Mouse (Mus musculus): ENCODE results near the gene Foxa2. TPM values are rescaled to one million over a fixed set of nuclear protein-coding genes. Genes with fewer than 3 reads are reported as not detected.

The Foxa2 gene
- polyA plus RNA-seq, 1 experiment from 2014 or later = 0.49 TPM

DNA sequence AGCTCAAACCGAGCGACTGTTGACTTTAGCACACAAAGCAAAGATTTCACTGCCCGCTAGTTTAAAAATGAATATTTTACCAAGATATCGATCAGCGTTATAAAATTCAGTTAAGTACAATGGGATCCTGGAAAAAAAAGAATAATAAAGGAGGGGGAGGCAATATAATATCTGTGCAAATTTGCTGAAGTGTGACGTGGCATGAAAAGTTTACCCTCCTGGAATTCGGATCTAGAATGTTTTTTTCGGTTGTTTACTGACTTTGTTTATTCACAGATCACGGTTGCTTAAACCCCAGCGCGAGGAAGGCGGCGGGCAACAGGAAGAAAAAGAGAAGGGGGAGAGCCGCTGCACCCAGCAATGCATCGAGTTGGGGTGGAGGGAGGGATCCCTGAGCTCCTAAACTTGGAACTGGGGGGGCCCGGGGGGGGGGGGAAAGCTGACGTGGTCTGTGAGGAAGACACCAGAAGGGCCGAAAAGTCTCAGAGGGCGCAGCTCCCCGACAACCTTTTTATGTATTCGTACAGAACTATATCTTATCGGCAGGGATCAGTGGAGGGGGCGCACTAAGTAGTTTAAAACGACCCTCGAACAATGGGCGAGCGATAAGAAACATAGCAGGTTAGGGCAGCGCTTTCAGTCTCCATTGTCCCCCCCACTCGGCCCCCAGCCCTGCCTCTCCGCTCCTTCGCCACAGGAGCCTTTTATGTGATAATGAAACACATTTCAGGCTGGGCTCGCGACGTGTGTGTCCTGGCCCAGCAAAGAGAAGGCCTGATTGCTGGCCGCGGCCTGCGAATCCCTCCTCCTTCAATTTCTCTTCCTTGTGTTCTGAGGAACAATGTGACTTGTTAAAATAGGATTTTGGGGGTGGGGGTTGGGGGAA, 6.3 kb downstream of the Foxa2 start:
- no peak overlapping the region for H3K4me2 ChIP-seq (replicated peaks; ENCODE audit: low read depth, low read length)
- peaks cover 100% of the 10 kb centered on the region for H3K27me3 ChIP-seq (ENCODE audit: insufficient read depth, low read length)
- no peaks in the 10 kb centered on the region for H3K36me3 ChIP-seq (ENCODE audit: insufficient read depth, low read length)
- no peak overlapping the region for H3K4me3 ChIP-seq (ENCODE audit: low read length)
- ATAC-seq (ENCODE audit: low FRiP score, low TSS enrichment) = no peak
- H3K9ac ChIP-seq (replicated peaks; ENCODE audit: low read length) = no peak overlapping the region
- 3% methylated on average over 36 of the region's 37 CpGs for WGBS
- peaks cover 11% of the 10 kb centered on the region for H3K4me1 ChIP-seq (ENCODE audit: insufficient read depth, low read length)
- H3K9me3 ChIP-seq (ENCODE audit: low read length) = no peaks in the 10 kb centered on the region
- no peak overlapping the region for H3K27ac ChIP-seq (ENCODE audit: low read length)

DNA sequence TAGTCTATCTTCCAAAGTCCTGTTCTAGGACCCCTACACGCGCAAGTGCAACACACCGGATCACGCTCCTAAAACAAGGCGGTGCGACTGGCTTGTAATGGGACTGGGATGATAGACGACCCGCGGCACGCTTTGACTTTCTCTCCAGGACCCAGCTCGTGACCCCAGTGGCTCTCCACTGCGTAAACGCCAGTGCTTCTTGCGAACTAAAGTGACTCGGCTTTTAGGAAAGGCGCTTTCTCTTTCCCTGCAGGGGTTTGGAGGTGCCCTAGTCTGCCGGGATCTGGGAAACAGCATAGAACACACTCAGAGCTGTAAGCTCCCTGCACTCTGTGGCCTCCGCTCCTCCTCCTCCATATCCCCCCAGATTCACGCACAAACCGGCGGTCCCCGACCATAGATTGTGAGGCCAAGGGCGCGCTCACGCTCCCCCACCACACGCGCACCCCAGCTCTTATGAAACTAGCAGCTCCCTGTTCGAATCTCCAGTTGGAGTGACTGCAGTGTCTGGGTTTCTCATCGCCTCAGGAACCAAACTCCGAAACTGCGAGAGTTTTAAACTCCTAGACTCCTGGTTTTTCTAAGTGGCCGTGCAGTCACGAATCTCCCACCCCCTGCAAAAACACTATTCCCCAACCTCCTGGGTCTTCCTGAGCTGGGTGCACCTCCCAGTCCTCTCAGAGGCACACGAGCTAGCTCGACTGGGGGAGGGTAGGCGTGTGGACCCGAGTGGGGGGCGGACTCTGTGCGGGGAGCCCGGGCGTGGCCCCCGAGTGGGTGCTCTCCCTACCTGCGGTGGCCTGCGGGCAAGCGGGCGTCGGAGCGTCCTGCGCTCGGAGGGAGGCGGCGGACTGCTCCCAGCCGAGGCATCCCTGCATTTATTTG, 7.2 kb downstream of the Foxa2 start:
- 1% methylated on average over 53 of the region's 53 CpGs for WGBS
- Histone ChIP-seq H3K4me3 (ENCODE audit: low read length) (peak overlapping the region; percentile 6; the same call in 1 of the 2 replicates), H3K4me1 (ENCODE audit: insufficient read depth, low read length) (peaks cover 10% of the 10 kb centered on the region), H3K4me2 (replicated peaks; ENCODE audit: low read depth, low read length) (no peak overlapping the region), H3K9me3 (ENCODE audit: low read length) (no peaks in the 10 kb centered on the region), H3K27me3 (ENCODE audit: insufficient read depth, low read length) (peaks cover 100% of the 10 kb centered on the region), H3K9ac (replicated peaks; ENCODE audit: low read length) (no peak overlapping the region), H3K27ac (ENCODE audit: low read length) (no peak overlapping the region), H3K36me3 (ENCODE audit: insufficient read depth, low read length) (no peaks in the 10 kb centered on the region)
- 0 out of 2 replicates have a peak, but pooled peaks have one; percentile 17 for ATAC-seq (ENCODE audit: low FRiP score, low TSS enrichment)

- Histone ChIP-seq H3K4me1 (ENCODE audit: insufficient read depth, low read length) (0 out of 2 replicates have a peak, but pooled peaks cover 4% of the 10 kb centered on the region), H3K9me3 (ENCODE audit: low read length) (no peaks in the 10 kb centered on the region), H3K4me3 (ENCODE audit: low read length) (no peak overlapping the region), H3K9ac (replicated peaks; ENCODE audit: low read length) (no peak overlapping the region), H3K4me2 (replicated peaks; ENCODE audit: low read depth, low read length) (no peak overlapping the region), H3K36me3 (ENCODE audit: insufficient read depth, low read length) (no peaks in the 10 kb centered on the region), H3K27ac (ENCODE audit: low read length) (no peak overlapping the region), H3K27me3 (ENCODE audit: insufficient read depth, low read length) (peaks cover 100% of the 10 kb centered on the region)
- WGBS = 1% methylated on average over 42 of the region's 42 CpGs
- no peak for ATAC-seq (ENCODE audit: low FRiP score, low TSS enrichment)
These were observed 8.1 kb downstream of the Foxa2 start for GRCm38 (mm10) chr2:148038366-148039310.

DNA sequence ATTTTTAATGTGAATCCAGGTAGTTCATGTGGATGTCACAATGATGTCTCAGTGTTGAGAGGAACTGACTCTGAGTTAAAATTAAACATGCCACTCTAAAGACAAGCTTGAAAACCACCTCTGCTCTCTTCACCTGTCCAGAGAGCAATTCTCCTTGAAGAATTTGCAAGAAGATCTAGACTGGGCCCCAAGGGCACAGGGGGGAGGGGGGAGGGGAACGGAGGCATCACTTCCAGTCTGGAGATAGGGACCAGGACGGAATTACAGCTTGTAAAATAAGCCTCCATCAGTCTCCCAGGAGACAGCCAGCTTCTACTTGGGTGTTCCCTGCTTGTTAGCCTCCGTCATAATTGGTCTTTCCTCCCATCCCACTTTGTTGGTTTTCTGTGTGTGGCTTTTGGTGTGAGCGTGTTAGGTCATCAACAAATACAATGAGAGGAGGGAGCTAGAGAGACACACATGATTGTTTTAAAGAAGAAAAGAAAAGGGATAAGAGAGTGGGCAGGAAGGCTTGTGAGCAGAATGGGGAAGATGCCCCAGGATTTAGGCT, 10.1 kb downstream of the Foxa2 start:
- peaks cover 93% of the 10 kb centered on the region for H3K27me3 ChIP-seq (ENCODE audit: insufficient read depth, low read length)
- no peak overlapping the region for H3K4me3 ChIP-seq (ENCODE audit: low read length)
- H3K36me3 ChIP-seq (ENCODE audit: insufficient read depth, low read length) = no peaks in the 10 kb centered on the region
- no peak for ATAC-seq (ENCODE audit: low FRiP score, low TSS enrichment)
- no peak overlapping the region for H3K9ac ChIP-seq (replicated peaks; ENCODE audit: low read length)
- no peaks in the 10 kb centered on the region for H3K9me3 ChIP-seq (ENCODE audit: low read length)
- no peak overlapping the region for H3K27ac ChIP-seq (ENCODE audit: low read length)
- no peak overlapping the region for H3K4me2 ChIP-seq (replicated peaks; ENCODE audit: low read depth, low read length)
- 2% methylated on average over 4 of the region's 4 CpGs for WGBS
- 0 out of 2 replicates have a peak, but pooled peaks cover 4% of the 10 kb centered on the region for H3K4me1 ChIP-seq (ENCODE audit: insufficient read depth, low read length)

GRCm38 (mm10) chr2:148030991-148031675, 15.6 kb downstream of the Foxa2 start:
- H3K9ac ChIP-seq (replicated peaks; ENCODE audit: low read length) = no peak overlapping the region
- WGBS = 5% methylated on average over 6 of the region's 6 CpGs

GRCm38 (mm10) chr2:148030613-148030935, 16.2 kb downstream of the Foxa2 start:
- H3K9ac ChIP-seq (replicated peaks; ENCODE audit: low read length) = no peak overlapping the region
- H3K27ac ChIP-seq (ENCODE audit: low read length) = no peak overlapping the region
- H3K36me3 ChIP-seq (ENCODE audit: insufficient read depth, low read length) = no peaks in the 10 kb centered on the region
- peaks cover 90% of the 10 kb centered on the region for H3K27me3 ChIP-seq (ENCODE audit: insufficient read depth, low read length)
- no peak for ATAC-seq (ENCODE audit: low FRiP score, low TSS enrichment)
- no peaks in the 10 kb centered on the region; the same call in 1 of the 2 replicates for H3K4me1 ChIP-seq (ENCODE audit: insufficient read depth, low read length)
- H3K4me2 ChIP-seq (replicated peaks; ENCODE audit: low read depth, low read length) = no peak overlapping the region
- H3K4me3 ChIP-seq (ENCODE audit: low read length) = no peak overlapping the region
- H3K9me3 ChIP-seq (ENCODE audit: low read length) = no peaks in the 10 kb centered on the region
- WGBS = 1% methylated on average over 11 of the region's 11 CpGs

More at GRCm38 (mm10) chr2:148030991-148031675, 15.6 kb downstream of the Foxa2 start:
- H3K9me3 ChIP-seq (ENCODE audit: low read length) = no peaks in the 10 kb centered on the region
- H3K27me3 ChIP-seq (ENCODE audit: insufficient read depth, low read length) = peaks cover 91% of the 10 kb centered on the region
- no peaks in the 10 kb centered on the region for H3K36me3 ChIP-seq (ENCODE audit: insufficient read depth, low read length)
- H3K4me2 ChIP-seq (replicated peaks; ENCODE audit: low read depth, low read length) = no peak overlapping the region
- no peak for ATAC-seq (ENCODE audit: low FRiP score, low TSS enrichment)
- no peak overlapping the region for H3K27ac ChIP-seq (ENCODE audit: low read length)
- H3K4me3 ChIP-seq (ENCODE audit: low read length) = no peak overlapping the region
- no peaks in the 10 kb centered on the region; the same call in 1 of the 2 replicates for H3K4me1 ChIP-seq (ENCODE audit: insufficient read depth, low read length)

DNA sequence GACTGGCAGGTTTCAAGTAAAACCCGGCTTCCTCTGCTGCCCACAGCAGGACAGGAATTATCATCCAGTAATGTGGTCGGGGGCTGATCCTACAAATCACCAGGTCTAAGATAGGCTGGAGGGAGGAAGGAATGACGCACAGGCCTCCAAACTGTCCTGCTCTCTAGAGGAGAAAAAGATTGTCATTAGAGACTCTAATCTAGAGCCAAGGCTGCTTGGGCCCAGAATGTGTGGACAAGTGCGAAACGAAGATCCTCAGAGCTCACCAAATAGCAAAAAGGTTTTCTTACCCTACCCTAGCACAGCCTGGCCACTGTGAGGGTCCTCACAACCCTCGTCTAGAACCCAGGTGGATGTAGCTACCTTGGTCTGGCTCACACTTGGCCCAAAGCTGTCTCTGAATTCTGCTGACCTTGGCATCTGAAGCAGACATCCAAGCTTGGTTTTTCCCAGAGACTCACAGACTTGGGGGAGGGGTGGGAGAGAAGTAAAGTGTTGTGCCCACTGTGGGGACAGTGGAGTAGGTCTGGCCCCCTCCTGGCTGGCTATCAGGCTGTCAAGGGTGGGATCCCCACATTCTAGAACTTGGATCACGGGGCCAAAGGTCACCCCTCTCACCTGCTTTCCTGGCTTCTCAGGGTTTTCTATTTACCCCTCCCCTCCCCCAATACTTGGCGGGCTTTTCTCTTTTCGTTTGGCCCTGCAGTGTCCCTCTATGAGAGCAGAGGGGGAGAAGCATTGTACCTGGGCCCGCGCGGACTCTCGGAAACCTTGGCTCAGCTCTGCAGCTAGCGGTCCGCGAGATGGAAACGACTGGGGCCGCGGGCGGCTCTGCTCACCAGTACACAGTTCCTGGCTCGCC, 16.8 kb downstream of the Foxa2 start:
- Histone ChIP-seq H3K4me1 (ENCODE audit: insufficient read depth, low read length) (no peaks in the 10 kb centered on the region; the same call in 1 of the 2 replicates), H3K9me3 (ENCODE audit: low read length) (no peaks in the 10 kb centered on the region), H3K4me3 (ENCODE audit: low read length) (no peak overlapping the region), H3K4me2 (replicated peaks; ENCODE audit: low read depth, low read length) (no peak overlapping the region), H3K27ac (ENCODE audit: low read length) (no peak overlapping the region), H3K36me3 (ENCODE audit: insufficient read depth, low read length) (no peaks in the 10 kb centered on the region), H3K27me3 (ENCODE audit: insufficient read depth, low read length) (peaks cover 90% of the 10 kb centered on the region), H3K9ac (replicated peaks; ENCODE audit: low read length) (no peak overlapping the region)
- ATAC-seq (ENCODE audit: low FRiP score, low TSS enrichment) = no peak
- WGBS = 2% methylated on average over 21 of the region's 21 CpGs

GRCm38 (mm10) chr2:148029050-148029608, 17.6 kb downstream of the Foxa2 start:
- Histone ChIP-seq H3K9me3 (ENCODE audit: low read length) (no peaks in the 10 kb centered on the region), H3K9ac (replicated peaks; ENCODE audit: low read length) (no peak overlapping the region), H3K4me1 (ENCODE audit: insufficient read depth, low read length) (no peaks in the 10 kb centered on the region; the same call in 1 of the 2 replicates), H3K27ac (ENCODE audit: low read length) (no peak overlapping the region), H3K4me3 (ENCODE audit: low read length) (no peak overlapping the region), H3K4me2 (replicated peaks; ENCODE audit: low read depth, low read length) (no peak overlapping the region), H3K27me3 (ENCODE audit: insufficient read depth, low read length) (peaks cover 90% of the 10 kb centered on the region), H3K36me3 (ENCODE audit: insufficient read depth, low read length) (no peaks in the 10 kb centered on the region)
- WGBS = 10% methylated on average over 9 of the region's 9 CpGs
- ATAC-seq (ENCODE audit: low FRiP score, low TSS enrichment) = no peak

All from kidney, embryonic 16.5 days (tissue).